Mouse (Mus musculus) spleen, adult 2 months (tissue): Measurements from ENCODE around the gene Stx1b.

Experiments
- CTCF ChIP-seq: fragments of 200-500 bp; IDR thresholded peaks from 2 replicates; pipeline ENCODE4 v1.5.1; 2011; ENCODE audit warnings: mild to moderate bottlenecking, inconsistent platforms; ENCODE audit not compliant: insufficient read depth, insufficient read length, insufficient replicate concordance; ENCODE audit errors: extremely low read depth
- POLR2A ChIP-seq: fragments of 200-500 bp; IDR thresholded peaks from 2 replicates; pipeline ENCODE4 v1.6.1; 2011; ENCODE audit warnings: low read depth, low read length, inconsistent platforms

DNA sequence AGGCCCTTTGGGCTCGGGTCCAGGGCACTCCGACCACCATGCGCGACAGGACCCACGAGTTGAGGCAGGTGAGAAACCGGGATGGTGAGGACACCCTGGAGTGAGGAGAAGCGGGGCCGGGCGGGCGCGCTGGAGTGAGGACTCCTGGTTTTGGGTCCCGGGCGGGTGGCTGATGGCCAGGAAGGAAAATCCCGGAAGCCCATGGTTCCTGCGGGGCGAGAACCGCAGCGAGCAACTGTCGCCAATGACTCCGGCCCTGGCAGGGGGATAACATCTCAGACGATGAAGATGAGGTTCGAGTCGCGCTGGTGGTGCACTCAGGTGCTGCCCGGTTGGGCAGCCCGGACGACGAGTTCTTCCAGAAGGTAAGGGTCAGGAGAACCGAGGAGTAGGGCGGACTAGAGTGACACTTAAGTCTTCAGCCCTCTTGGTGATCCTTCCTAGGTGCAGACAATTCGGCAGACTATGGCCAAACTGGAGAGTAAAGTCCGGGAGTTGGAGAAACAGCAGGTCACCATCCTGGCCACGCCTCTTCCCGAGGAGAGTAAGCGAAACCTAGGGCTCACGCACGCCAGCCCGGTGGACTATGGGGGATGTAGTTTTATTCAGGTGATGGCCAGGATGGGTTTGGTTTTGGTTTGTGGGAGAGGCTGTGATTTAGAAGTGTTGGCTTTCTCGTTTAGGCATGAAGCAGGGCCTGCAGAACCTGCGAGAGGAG is 17.8 kb upstream of the Stx1b start:
- no peak for TF ChIP-seq CTCF
- peak; percentile 71 for TF ChIP-seq POLR2A
